Mouse (Mus musculus) frontal cortex, postnatal 36 days (tissue): Measurements from ENCODE around the gene Gpr183.

ENCODE experiments used
- DNase-seq, 2 experiments: peaks; one replicate each; pipeline ENCODE4 v3.0.0; 2022; ENCODE audit warnings: low spot score in 2 of 2

Gpr183 gene

DNA sequence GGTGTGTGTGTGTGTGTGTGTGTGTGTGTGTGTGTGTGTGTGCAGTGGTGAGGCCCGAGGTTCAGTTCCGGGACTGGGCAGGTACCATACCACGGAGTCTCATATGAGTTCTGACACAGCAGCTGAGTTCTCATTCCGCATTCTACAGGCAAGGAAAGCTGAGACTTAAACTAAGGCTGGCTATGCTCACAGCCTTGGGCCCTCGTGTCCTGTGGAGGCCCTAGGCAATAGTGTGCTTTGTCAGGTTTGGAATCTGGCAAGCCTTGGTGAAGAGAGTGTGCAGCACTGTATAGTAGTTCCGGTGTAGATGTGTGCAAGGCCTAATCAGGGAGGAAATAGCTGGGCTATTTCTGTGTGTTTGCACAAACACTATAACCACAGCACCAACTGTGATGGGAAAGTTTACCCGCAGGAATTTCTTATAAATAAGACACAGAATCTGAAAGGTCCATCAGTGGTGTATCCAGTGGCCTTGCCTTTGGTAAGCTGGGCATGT is 61.6 kb downstream of the Gpr183 start:
- DNase-seq = no peak
